Mouse (Mus musculus) layer of hippocampus, adult 18-20 months (tissue): ENCODE data around the gene Imp4. TPM values are rescaled to one million over a fixed set of nuclear protein-coding genes. Genes with fewer than 3 reads are reported as not detected.
"Not testable (repeated sequence)": the region's sequence is repeated elsewhere in the genome, so short reads cannot be mapped to it uniquely, and the experiment has no call there.

ENCODE experiments used
- DNase-seq, 2 experiments: peaks; one replicate each; pipeline ENCODE4 v3.0.0; 2022; ENCODE audit warnings: low spot score in 2 of 2
- long read RNA-seq: library from polyadenylated mRNA; stranded (forward); transcript quantifications from one replicate; pipeline ENCODE4 v2.0.0, GENCODE M21; 2021
- total RNA-seq, 2 experiments: library from RNA; stranded (reverse); gene quantifications; 2 replicates each; pipeline ENCODE4 v1.2.3; 2021

The Imp4 gene
- total RNA-seq: 10 to 100 TPM; 37.9 to 39.0 TPM
- long read RNA-seq, full-length matches to known transcripts: 19 of 25 reads
- long read RNA-seq, partial matches to known transcripts: 3 of 25 reads
- long read RNA-seq, other reads (novel, unspliced or antisense): 3 of 25 reads

- peak; percentile 93 to 98 for DNase-seq
These were observed at the start of gene Imp4, which contains the start of gene Ccdc115 for GRCm38 (mm10) chr1:34439215-34439960. Gene Imp4, plus strand, starts transcription at chr1:34439851. Gene Ccdc115, minus strand, starts transcription at chr1:34439672.

DNA sequence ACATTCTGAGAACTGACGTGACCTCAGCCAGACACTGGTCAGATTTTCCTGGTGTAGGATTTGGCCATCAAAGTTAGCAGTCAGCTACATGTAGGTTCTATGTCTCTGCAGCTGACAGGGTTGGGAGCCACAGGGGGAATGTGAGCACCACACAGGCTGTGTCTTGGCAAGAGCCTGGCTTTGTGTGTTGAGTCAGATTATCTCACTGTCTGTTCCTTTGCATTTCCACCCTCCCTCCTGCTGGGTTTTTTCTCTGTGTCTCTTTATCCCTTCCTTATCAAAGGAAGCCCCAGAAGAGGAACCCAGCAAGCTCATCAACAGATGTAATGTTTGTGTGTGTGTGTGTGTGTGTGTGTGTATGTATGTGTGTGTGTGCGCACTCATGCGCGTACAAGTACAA is 43.3 kb upstream of the Imp4 start:
- peak in 1 of 2 experiments; percentile 14 for DNase-seq

- DNase-seq: no peak
These were observed 40.3 kb upstream of the Imp4 start for GRCm38 (mm10) chr1:34399182-34399953.

GRCm38 (mm10) chr1:34428466-34428865 is 11.2 kb upstream of the Imp4 start:
- no peak for DNase-seq

GRCm38 (mm10) chr1:34429281-34429680 is 10.4 kb upstream of the Imp4 start:
- DNase-seq: no peak

DNA sequence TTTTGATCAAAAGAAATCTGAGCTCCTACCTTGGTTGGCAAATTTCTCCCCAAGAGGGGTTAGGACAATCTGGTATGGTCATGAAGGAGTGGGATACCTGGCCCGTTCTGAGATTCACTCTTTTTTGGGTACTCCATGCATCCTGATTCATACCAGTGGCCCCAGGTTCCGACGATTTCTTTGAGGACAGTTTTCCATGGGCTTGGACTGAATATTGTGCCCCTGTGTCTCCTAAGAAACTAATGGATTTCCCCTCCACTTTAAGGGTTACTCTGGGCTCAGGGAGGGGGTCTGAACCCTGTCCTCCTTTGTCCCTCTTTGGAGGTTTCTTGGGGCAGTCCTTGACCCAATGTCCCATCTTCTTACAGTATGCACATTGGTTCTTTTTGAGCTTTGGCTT is 8.7 kb upstream of the Imp4 start:
- DNase-seq: no peak

DNA sequence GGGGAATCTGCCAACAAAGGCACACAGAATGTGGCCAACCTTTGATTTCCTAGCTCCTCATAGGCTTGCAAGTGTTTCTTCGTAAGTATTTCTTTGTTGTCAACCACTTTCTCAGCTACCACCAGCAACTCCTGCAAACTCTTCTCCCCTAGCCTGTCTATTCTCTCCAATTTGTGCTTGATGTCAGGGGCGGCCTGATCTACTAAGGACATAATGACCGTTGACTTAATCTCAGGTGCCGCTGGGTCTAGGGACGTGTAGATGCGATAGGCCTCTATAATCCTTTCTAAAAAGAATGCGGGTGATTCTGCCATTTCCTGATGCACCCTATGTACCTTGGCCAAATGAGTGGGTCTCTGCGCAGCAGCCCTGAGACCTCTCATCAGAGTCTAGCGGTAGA is 8.2 kb upstream of the Imp4 start:
- no peak for DNase-seq

GRCm38 (mm10) chr1:34432411-34432775 is 7.3 kb upstream of the Imp4 start:
- DNase-seq: no peak

DNA sequence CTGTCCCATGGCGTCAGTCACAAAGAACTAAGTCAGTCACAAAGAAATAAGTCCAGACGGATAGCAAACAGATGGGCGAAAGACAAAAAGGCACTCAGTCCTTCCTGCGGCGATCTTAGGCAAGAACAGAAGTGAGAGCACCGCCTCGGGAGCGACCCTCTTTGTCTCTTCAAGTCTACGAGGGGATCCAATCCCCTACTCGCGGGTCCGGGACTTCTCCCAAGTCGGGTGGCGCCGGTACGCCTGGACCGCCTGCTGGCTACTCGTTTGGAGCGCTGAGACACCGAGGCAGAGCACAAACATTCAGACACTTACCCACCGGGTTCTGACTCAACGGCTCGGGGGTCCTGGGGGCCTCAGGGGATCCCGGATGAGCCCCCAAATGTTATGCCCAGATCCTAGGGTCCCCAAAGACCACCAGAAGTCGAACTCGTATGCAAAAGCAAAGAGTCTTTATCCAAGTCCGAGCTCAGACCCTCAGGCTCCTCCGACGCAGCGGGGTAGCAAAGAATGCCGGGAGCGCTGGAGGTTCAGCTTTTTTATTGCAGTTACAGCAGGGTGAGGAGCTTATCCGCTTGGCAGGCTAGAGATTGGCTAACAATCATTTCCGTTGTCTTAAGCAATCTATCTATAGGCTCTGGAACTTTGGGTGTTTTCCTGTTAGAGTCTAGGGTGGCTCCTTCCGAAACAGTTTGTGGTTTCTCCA is 6.7 kb upstream of the Imp4 start:
- DNase-seq: peak in 1 of 2 experiments; percentile 33

DNA sequence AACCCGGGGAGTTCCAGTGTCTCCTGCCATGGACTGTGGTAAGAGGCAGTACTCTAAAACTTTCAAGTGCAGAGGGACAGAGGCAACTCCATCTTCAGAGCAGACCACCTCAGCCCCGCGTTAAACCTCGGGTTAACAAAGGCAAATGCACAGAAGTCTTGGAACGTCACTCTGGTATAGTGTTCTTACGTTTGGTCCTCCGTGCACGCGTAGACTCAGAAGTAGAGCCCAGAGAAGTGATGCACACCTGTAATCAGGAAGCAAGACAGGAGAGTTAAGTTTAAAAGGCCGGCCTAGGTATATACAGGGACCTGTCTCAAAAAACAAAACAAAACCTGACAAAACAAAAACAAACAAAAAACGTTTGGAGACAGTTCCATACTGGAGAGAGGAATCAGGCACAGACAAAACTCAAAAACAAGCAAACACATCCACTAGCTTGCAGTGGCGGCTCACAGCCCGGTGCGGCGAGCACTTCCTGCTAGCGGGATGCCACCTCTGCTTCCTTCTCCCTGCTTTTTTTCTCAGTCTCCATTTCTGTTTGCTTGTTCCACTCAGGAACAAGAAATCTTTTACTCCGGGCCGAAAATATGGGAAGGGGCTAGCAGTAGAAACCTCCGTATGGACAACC is 5.6 kb upstream of the Imp4 start:
- DNase-seq: peak in 1 of 2 experiments; percentile 31

GRCm38 (mm10) chr1:34434660-34435160 is 4.9 kb upstream of the Imp4 start:
- peak; percentile 89 to 96 for DNase-seq

GRCm38 (mm10) chr1:34435371-34436120 is 4.1 kb upstream of the Imp4 start:
- no peak for DNase-seq

DNA sequence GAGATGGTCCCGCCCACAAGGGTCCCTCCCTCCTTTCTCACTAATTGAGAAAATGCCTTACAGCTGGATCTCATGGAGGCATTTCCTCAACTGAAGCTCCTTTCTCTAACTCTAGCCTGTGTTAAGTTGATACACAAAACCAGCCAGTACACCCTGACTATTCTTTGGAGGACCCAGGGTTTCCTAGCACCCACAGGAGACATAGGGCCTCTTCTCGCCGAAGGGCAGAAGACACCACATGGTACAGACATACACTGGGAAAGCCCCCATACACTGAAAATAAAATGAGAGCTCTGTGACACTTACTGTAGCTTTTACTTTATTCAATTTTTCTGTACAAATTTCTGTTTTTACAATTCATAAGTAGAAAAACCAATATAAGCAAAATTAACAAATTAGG is 3.3 kb upstream of the Imp4 start:
- DNase-seq: no peak

DNA sequence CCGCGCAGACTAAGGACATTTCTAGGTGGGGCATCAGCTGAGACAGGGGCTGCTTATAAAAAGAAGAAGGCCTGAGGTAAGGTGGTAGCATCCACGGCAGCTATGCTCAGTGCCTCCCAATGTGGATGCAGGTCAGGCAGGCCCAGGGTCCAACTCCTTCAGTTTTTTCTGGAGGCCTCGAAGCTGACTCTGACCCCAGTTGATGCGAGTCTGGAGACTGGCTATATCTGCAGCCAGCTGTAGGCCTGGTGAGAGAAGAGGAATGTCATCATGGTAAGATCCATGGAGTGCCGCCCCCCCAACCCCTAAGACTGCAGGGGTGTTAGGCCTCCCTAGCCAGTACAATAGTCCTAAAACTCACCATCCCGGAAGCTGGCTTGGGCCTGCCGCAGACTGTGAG is 2.3 kb upstream of the Imp4 start:
- not testable (repeated sequence) for DNase-seq

- DNase-seq: no peak
These were observed 1.1 kb upstream of the Imp4 start for GRCm38 (mm10) chr1:34438381-34439051.

DNA sequence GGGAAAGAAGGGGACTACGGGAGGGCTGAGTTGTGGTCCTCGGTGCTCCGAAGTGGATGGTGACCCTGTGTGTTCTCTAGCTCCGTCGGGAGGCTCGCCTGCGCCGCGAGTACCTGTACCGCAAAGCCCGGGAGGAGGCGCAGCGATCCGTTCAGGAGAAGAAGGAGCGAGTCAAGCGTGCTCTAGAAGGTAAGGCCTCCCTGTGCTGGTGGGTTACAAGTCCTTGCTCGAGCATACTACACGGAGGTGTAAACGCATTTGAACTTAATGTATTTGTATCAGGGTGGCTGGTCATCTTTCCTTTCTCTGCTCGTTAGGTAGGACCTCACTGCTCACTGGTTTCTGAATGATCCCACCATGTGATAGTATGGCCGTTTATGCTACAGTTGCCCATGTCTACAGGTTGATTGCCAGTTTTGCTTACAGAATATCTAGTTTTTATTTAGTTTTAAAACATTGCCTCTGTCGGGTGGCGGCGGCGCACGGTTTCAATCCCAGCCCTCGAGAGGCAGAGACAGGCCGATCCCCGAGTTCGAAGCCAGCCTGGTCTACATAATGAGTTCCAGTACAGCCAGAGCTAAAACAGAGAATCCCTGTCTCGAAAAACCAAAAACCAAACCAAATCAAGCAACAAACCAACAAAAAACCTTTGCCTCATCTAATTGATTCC is 445 bp downstream of the Imp4 start:
- no peak for DNase-seq

- no peak for DNase-seq
These were observed 3.5 kb downstream of the Imp4 start for GRCm38 (mm10) chr1:34443124-34443523.

GRCm38 (mm10) chr1:34458431-34458830 is 18.8 kb downstream of the Imp4 start:
- DNase-seq: no peak
